Comparison of ENCODE assay signal across 20 mouse cellular contexts in genomic region chr13:12677372-12677771, GRCm38 (mm10).
"Had no signal": no experiment of that assay in that cellular context is flagged by ENCODE, and none has a peak within 500 bp of the region (broad histone marks: within the 10 kb centered on the region; RNA-seq: fewer than 3 reads in every experiment).

No protein-coding gene starts in this region.

- H3K27me3 ChIP-seq: lung, embryonic 15.5 days; midbrain, embryonic 12.5 days; neural tube, embryonic 13.5 days; neural tube, embryonic 15.5 days had no signal

- H3K4me2 ChIP-seq: lung, embryonic 15.5 days; midbrain, embryonic 12.5 days; neural tube, embryonic 13.5 days; neural tube, embryonic 15.5 days had no signal

- DNase-seq: lung, adult 2 months; lung, postnatal 14 days; lung, postnatal 36 days; midbrain, embryonic 14.5 days; retina, postnatal 1 day; right cerebral cortex, adult 18-20 months; right cerebral cortex, postnatal 25 days; right cerebral cortex, postnatal 4 days; spleen, adult 18-20 months; thymus, adult 18-20 months; thymus, postnatal 14 days; thymus, postnatal 36 days had no signal

- H3K9me3 ChIP-seq: lung, embryonic 15.5 days; midbrain, embryonic 10.5 days; midbrain, embryonic 12.5 days; neural tube, embryonic 13.5 days; neural tube, embryonic 15.5 days had no signal

- H3K36me3 ChIP-seq: lung, embryonic 15.5 days; midbrain, embryonic 10.5 days; midbrain, embryonic 12.5 days; neural tube, embryonic 13.5 days; neural tube, embryonic 15.5 days had no signal

- H3K9ac ChIP-seq: lung, embryonic 15.5 days; midbrain, embryonic 12.5 days; neural tube, embryonic 13.5 days; neural tube, embryonic 15.5 days had no signal

- H3K4me3 ChIP-seq: lung, embryonic 15.5 days; midbrain, embryonic 10.5 days; midbrain, embryonic 12.5 days; myocyte; neural tube, embryonic 13.5 days; neural tube, embryonic 15.5 days had no signal

- H3K4me1 ChIP-seq: midbrain, embryonic 12.5 days; neural tube, embryonic 13.5 days had no signal

- H3K27ac ChIP-seq: lung, embryonic 15.5 days; midbrain, embryonic 10.5 days; midbrain, embryonic 12.5 days; neural tube, embryonic 13.5 days; neural tube, embryonic 15.5 days had no signal

- ATAC-seq: lung, postnatal 0 days; midbrain, embryonic 16.5 days had no signal
